Mouse (Mus musculus): Measurements from ENCODE around the gene Foxp1.

Foxp1 gene

DNA sequence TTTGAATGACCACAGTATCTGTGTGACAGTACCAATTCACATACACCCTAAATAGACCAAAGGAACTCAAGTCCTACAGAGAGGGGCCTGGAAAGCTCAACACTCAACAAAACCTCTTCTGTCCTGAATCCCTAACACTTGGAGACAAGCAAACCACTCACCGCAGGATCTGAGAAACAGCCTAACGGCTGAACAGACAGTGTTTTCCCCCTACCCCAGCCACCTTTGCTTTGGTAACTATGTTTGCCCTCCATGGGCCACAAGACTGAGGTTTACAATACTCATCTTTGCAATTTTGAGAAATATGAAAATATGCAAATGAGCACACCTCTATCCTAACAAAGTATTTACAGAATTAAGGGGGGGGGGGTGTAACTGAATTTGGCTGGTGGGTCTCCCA lies 525.7 kb downstream of the Foxp1 start:
- DNase-seq (ENCODE audit: low read depth, low spot score), result no peak

GRCm38 (mm10) chr6:98996346-98996745 lies 526.2 kb downstream of the Foxp1 start:
- no peak for DNase-seq (ENCODE audit: low read depth, low spot score)

GRCm38 (mm10) chr6:98995681-98996080 lies 526.8 kb downstream of the Foxp1 start:
- DNase-seq (ENCODE audit: low read depth, low spot score), result no peak

GRCm38 (mm10) chr6:98994902-98995301 lies 527.6 kb downstream of the Foxp1 start:
- no peak for DNase-seq (ENCODE audit: low read depth, low spot score)

- peak; percentile 48 for DNase-seq (ENCODE audit: low read depth, low spot score)
Measured at GRCm38 (mm10) chr6:98994104-98994787, 528.3 kb downstream of the Foxp1 start.

DNA sequence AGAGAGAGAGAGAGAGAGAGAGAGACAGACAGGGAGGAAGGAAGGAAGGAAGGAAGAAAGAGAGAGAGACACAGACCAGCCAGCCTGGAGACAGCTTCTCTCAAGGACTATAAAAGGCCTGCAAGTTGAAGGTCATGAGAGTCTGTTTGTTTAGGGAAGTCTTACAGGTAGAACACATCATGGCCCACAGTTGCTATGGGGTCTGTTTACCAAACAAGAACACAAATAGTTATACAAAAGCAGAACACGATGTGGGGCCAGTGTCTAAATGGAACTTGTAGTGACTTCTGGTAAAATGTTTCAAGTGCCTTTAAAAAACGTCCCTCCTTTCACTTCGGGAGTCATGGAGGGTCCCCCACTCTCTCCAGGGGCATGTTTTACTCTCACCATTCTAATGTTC lies 529.3 kb downstream of the Foxp1 start:
- DNase-seq (ENCODE audit: low read depth, low spot score), result no peak

GRCm38 (mm10) chr6:98992772-98993147 lies 529.8 kb downstream of the Foxp1 start:
- DNase-seq (ENCODE audit: low read depth, low spot score), result no peak

- DNase-seq (ENCODE audit: low read depth, low spot score), result no peak
Measured at GRCm38 (mm10) chr6:98991900-98992771, 530.4 kb downstream of the Foxp1 start.

- no peak for DNase-seq (ENCODE audit: low read depth, low spot score)
Measured at GRCm38 (mm10) chr6:98987533-98988169, 534.9 kb downstream of the Foxp1 start.

GRCm38 (mm10) chr6:98985452-98985851 lies 537.1 kb downstream of the Foxp1 start:
- no peak for DNase-seq (ENCODE audit: low read depth, low spot score)

GRCm38 (mm10) chr6:98984626-98985025 lies 537.9 kb downstream of the Foxp1 start:
- DNase-seq (ENCODE audit: low read depth, low spot score), result no peak

- DNase-seq (ENCODE audit: low read depth, low spot score), result no peak
Measured at GRCm38 (mm10) chr6:98984026-98984425, 538.5 kb downstream of the Foxp1 start.

GRCm38 (mm10) chr6:98983311-98983838 lies 539.1 kb downstream of the Foxp1 start:
- no peak for DNase-seq (ENCODE audit: low read depth, low spot score)

GRCm38 (mm10) chr6:98981265-98981664 lies 541.3 kb downstream of the Foxp1 start:
- DNase-seq (ENCODE audit: low read depth, low spot score), result peak; percentile 44

- DNase-seq (ENCODE audit: low read depth, low spot score), result no peak
Measured at GRCm38 (mm10) chr6:98980432-98980831, 542.1 kb downstream of the Foxp1 start.

- no peak for DNase-seq (ENCODE audit: low read depth, low spot score)
Measured at GRCm38 (mm10) chr6:98980001-98980400, 542.5 kb downstream of the Foxp1 start.

- DNase-seq (ENCODE audit: low read depth, low spot score), result peak; percentile 49
Measured at GRCm38 (mm10) chr6:98977806-98978205, 544.7 kb downstream of the Foxp1 start.

- no peak for DNase-seq (ENCODE audit: low read depth, low spot score)
Measured at GRCm38 (mm10) chr6:98975918-98976317, 546.6 kb downstream of the Foxp1 start.

GRCm38 (mm10) chr6:98973433-98973832 lies 549.1 kb downstream of the Foxp1 start:
- no peak for DNase-seq (ENCODE audit: low read depth, low spot score)

DNA sequence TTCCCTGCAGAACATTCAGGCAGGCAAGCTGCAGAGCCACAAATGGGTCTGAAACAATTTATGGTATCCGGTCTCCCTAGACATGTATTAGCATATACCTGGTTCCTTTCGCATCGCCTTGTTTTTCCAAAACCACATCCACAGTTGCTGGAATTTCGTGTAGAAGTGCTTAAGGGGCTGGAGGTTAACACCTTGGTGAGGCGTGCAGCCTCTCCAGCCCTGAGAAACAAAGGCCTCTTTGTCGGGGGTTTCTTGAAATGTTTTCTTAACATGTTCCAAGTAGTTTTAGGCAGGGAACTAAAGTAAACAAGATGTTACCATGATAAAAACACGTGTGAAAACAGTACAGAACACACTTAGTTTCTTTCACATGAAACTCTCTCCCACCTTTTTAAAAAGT lies 550.1 kb downstream of the Foxp1 start:
- no peak for DNase-seq (ENCODE audit: low read depth, low spot score)

GRCm38 (mm10) chr6:98959333-98959732 lies 563.2 kb downstream of the Foxp1 start:
- no peak for DNase-seq (ENCODE audit: low read depth, low spot score)

DNA sequence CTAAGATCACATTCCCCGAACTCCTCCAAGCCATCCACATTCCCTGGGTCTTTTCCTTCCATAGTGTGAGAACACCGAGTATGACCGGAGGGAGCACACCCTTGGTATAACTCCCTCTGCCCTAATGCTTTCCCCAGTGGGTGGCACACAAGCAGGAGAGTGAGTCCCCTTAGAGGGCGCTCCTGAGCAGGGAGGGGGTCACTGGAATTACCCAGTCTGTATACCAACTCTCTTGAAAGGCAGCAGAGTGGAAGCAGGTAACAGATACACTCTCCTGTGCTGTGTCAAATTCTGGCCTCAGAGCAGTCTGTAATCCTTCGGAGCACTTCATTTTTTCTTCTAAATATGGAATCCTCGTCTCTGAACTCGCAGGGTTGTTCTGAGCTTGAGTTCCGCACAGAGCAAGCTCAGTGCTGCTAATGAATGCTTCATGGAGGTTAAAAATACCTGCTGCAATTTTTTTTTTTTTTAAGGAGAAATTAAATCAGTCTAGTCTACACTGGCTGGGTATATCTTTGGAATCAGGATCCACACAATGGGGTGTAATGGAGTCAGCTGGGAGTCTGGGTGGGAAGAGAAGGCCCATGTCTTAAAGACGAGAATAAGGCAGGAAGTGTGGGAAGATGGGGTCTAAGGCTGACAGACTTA lies 565.9 kb downstream of the Foxp1 start:
- DNase-seq (ENCODE audit: low read depth, low spot score), result peak; percentile 35

All from brain, adult 2 months (tissue).